Mouse (Mus musculus) limb, embryonic 10.5 days (tissue): ENCODE data around the gene Abcb1b. TPM values are rescaled to one million over a fixed set of nuclear protein-coding genes. Genes with fewer than 3 reads are reported as not detected.
"Not testable (repeated sequence)": the region's sequence is repeated elsewhere in the genome, so short reads cannot be mapped to it uniquely, and the experiment has no call there.

Source experiments
- DNase-seq: peaks from one replicate; pipeline ENCODE4 v3.0.0-alpha.2; 2017; ENCODE audit warnings: low spot score
- H3K27ac ChIP-seq: fragments of 300-500 bp; sonication (generic); 2 replicates; pipeline ENCODE4 v1.5.1; 2016; ENCODE audit warnings: mild to moderate bottlenecking
- H3K27me3 ChIP-seq: fragments of 300-500 bp; sonication (generic); 2 replicates; pipeline ENCODE4 v1.6.1; 2016; ENCODE audit warnings: low read depth, mild to moderate bottlenecking; ENCODE audit not compliant: poor library complexity, severe bottlenecking
- H3K36me3 ChIP-seq: fragments of 300-500 bp; sonication (generic); 2 replicates; pipeline ENCODE4 v1.6.1; 2016; ENCODE audit warnings: mild to moderate bottlenecking, moderate library complexity
- H3K4me1 ChIP-seq: fragments of 300-500 bp; sonication (generic); 2 replicates; pipeline ENCODE4 v1.6.1; 2016
- H3K4me3 ChIP-seq: fragments of 300-500 bp; sonication (generic); 2 replicates; pipeline ENCODE4 v1.5.1; 2016; ENCODE audit warnings: mild to moderate bottlenecking, moderate library complexity
- H3K9me3 ChIP-seq: fragments of 300-500 bp; sonication (generic); replicated peaks from 2 replicates; pipeline ENCODE4 v1.6.1; 2016; ENCODE audit warnings: mild to moderate bottlenecking
- WGBS: fragments of 180-500 bp; shearing (Covaris S2); methylation state at CpG from one replicate; pipeline ENCODE4 v1.1.7; 2016; 5-methylcytosine and 5-hydroxymethylcytosine counted together
- polyA plus RNA-seq: library from polyadenylated mRNA; unstranded; fragments of >200 nt; fragmentation: Nextera tagmentation; extraction: Ambion mirVana; gene quantifications from 2 replicates; pipeline ENCODE4 v1.2.1, GENCODE M21; 2016

Abcb1b gene
- 0.83 and 1.1 TPM in 2 replicates for polyA plus RNA-seq

DNA sequence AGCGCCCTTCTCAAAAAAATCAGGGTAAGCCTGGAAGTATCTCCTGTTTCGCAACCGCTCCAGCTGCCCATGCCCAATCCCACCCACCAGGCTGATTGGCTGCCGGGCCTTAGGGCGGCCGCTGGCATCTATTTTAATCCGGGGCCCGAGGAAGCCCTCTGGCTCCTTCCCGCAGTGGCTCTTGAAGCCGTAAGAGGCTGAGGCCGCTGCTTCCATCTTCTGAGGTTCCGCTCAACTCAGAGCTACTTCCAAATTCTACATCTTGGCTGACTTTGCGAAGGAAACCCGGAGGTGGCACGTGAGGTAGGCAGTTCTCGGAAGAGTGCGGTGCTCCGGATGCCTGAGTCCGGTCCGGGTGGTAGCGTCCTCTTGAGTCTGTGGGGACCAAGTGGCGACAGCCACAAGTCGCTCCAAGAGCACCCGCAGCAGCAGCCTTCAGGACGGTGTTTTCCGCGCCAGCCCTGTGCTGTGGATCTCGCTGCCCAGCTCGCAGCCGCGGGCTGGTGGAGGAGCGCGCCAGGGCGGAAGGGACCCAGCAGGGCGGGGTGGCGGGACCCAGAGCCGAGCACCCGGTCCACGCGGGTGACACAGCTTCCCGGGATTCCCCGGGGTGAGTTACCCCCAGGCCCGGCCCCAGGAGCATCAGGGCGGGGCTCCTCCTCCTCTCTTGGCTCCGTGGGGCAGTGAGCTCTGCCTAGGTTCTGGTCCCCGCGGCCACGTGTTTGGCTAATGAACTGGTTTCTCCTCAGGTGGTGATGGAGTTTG is at the start of gene Abcb1b:
Gene Abcb1b (plus strand): TSS at position 161 of the 765 bp plus-strand sequence.
- DNase-seq: peak; percentile 61
- under 1% methylated on average over 48 of the region's 48 CpGs for WGBS
- H3K27ac ChIP-seq: peak within 1 kb of the TSS; percentile 58; the same call in 1 of the 2 replicates

GRCm38 (mm10) chr5:8772866-8773265 is 25.1 kb upstream of the Abcb1b start:
- H3K9me3 ChIP-seq: no peaks in the 10 kb centered on the region
- no peak for DNase-seq
- H3K4me3 ChIP-seq: no peak overlapping the region
- 73% methylated on average over 3 of the region's 3 CpGs for WGBS
- H3K27me3 ChIP-seq: no peaks in the 10 kb centered on the region
- no peaks in the 10 kb centered on the region for H3K36me3 ChIP-seq
- H3K27ac ChIP-seq: no peak overlapping the region
- H3K4me1 ChIP-seq: 0 out of 2 replicates have a peak, but pooled peaks cover 2% of the 10 kb centered on the region

More for the DNA sequence above, at the start of gene Abcb1b:
- Histone ChIP-seq H3K4me1 (0 out of 2 replicates have a peak, but pooled peaks cover 2% of the 10 kb centered on the region), H3K9me3 (no peaks in the 10 kb centered on the region), H3K4me3 (peak within 1 kb of the TSS; percentile 66), H3K36me3 (no peaks in the 10 kb centered on the region), H3K27me3 (peaks cover 8% of the 10 kb centered on the region; the same call in 1 of the 2 replicates)

DNA sequence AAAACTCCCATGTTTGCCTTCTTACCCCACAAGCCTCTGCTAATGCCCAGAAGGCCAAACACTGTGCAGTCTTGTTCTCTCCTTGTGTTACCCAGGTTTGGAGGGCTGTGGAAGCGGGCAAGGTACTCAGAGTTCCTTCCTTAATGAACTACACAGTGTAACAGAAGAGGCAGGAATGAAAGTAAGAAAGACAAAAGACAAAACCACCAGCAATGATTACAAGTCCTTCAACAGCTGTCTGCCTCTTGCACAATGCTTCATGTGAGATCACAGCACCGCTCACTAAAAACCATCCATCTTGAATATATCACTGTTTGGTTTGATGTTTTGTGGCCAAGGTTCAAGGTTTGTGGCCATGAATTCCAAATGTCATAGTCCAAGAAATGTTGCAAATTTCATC is 19.6 kb upstream of the Abcb1b start:
- Histone ChIP-seq H3K27ac (no peak overlapping the region), H3K9me3 (no peaks in the 10 kb centered on the region), H3K4me1 (0 out of 2 replicates have a peak, but pooled peaks cover 2% of the 10 kb centered on the region), H3K27me3 (no peaks in the 10 kb centered on the region), H3K4me3 (no peak overlapping the region), H3K36me3 (no peaks in the 10 kb centered on the region)
- WGBS: 91% methylated on average over 2 of the region's 2 CpGs
- DNase-seq: no peak

- no peak overlapping the region for H3K4me3 ChIP-seq
- H3K36me3 ChIP-seq: no peaks in the 10 kb centered on the region
- no peak for DNase-seq
- H3K4me1 ChIP-seq: 0 out of 2 replicates have a peak, but pooled peaks cover 2% of the 10 kb centered on the region
- H3K27ac ChIP-seq: no peak overlapping the region
- WGBS: 96% methylated on average over 2 of the region's 2 CpGs
- no peaks in the 10 kb centered on the region for H3K9me3 ChIP-seq
- no peaks in the 10 kb centered on the region for H3K27me3 ChIP-seq
These were observed 19.2 kb upstream of the Abcb1b start for GRCm38 (mm10) chr5:8778751-8779150.

DNA sequence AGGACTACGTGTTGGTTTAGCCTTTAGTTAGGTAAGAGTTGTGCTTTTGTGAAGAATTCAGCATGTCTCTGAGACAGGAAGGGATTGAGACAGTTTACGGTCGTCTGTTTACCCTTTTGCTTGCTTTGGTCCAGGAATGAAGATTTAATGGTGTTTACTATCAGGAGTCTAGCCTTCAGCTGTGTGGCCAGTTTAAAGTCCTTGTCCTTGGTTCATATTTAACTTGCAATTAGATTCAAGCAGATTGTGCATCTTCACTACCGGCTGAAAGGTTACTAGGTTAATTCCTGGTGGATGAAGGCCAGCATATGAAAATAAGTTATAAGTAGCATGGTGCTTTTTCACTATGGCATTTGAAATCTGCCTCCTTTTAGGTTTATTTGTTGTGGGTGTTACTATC is 5.7 kb upstream of the Abcb1b start:
- 75% methylated on average over 4 of the region's 4 CpGs for WGBS
- Histone ChIP-seq H3K36me3 (no peaks in the 10 kb centered on the region), H3K4me1 (no peaks in the 10 kb centered on the region), H3K27me3 (no peaks in the 10 kb centered on the region), H3K9me3 (no peaks in the 10 kb centered on the region), H3K27ac (no peak overlapping the region), H3K4me3 (no peak overlapping the region)
- no peak for DNase-seq

DNA sequence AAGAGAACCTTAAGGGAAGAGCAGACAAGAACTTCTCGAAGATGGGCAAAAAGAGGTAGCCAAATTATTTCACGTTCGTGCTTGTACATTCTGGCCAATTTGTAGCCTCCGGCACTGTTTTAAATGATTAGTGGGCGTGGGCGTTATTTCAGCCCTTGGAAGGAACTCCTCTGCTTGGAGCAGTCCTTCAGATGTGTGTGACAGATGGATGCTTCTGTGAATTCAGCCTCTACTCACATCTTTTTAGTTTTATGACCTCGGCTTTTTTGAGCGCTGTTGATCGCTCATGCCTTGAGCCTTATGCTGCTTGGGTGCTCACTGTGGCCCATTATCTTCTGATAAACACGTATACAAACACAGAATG is 787 bp downstream of the Abcb1b start:
- peaks cover 8% of the 10 kb centered on the region; the same call in 1 of the 2 replicates for H3K27me3 ChIP-seq
- H3K4me3 ChIP-seq: peak overlapping the region; percentile 66
- H3K27ac ChIP-seq: no peak overlapping the region
- H3K4me1 ChIP-seq: 0 out of 2 replicates have a peak, but pooled peaks cover 2% of the 10 kb centered on the region
- no peaks in the 10 kb centered on the region for H3K9me3 ChIP-seq
- no peak for DNase-seq
- 24% methylated on average over 10 of the region's 10 CpGs for WGBS
- H3K36me3 ChIP-seq: no peaks in the 10 kb centered on the region

DNA sequence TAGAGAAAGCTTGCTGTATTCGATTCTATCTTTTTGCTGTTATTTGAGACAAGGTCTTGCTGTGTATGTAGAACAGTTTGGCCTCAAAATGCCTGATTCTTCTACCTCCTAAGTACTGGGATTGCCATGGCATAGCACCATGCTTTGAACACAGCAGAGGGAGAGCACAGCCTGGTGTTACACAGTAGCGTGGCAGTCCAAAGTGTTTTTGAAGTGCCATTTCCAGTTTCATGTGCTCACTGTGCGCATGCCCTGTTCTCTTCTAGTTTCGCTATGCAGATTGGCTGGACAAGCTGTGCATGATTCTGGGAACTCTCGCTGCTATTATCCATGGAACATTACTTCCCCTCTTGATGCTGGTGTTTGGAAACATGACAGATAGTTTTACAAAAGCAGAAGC is 7.8 kb downstream of the Abcb1b start:
- Histone ChIP-seq H3K9me3 (no peaks in the 10 kb centered on the region), H3K4me1 (no peaks in the 10 kb centered on the region), H3K27me3 (no peaks in the 10 kb centered on the region), H3K27ac (no peak overlapping the region), H3K36me3 (no peaks in the 10 kb centered on the region), H3K4me3 (no peak overlapping the region)
- WGBS: 96% methylated on average over 5 of the region's 5 CpGs
- DNase-seq: no peak

DNA sequence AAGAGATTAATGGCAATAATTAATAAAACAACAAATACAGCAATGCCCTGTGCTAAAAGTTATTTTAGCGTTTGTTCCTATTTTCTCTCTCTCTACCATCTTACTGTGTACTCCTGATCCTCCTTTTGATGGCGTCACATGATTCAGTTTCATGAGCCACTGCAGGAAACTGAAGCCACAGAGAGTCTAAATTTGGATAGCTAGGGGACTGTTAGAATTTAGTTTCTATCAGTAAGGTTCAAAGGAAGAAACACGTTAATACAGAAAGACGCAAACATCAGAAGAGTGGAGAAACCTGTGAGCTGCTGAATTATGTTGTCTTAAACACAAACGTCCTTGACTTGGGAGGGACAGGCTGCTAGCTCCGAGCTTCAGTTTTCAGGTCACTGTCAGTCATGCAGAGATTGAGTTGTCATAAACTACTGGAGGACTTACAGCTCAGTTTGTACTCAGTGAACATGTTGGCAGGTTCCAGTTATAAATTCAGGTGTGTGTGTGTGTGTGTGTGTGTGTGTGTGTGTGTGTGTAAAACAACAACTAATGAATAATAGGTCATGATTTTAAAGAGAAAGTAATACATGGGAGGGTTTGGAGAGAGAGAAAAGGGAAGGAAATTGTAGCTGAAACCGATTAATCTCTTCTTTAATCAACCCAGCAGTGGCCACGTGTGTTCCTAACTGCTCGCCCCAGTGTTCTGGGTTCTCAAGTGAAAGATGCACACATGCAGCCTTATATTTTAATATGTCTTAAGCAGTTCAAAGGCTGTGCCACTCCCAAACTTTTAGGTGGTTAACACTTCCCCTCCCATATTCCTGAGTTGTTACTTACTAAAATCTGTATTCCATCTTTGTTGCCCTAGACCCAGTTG is 9.4 kb downstream of the Abcb1b start:
- Histone ChIP-seq H3K4me1 (no peaks in the 10 kb centered on the region), H3K27ac (no peak overlapping the region), H3K9me3 (no peaks in the 10 kb centered on the region), H3K27me3 (no peaks in the 10 kb centered on the region), H3K4me3 (no peak overlapping the region), H3K36me3 (no peaks in the 10 kb centered on the region)
- no peak for DNase-seq
- WGBS: 86% methylated on average over 9 of the region's 9 CpGs

DNA sequence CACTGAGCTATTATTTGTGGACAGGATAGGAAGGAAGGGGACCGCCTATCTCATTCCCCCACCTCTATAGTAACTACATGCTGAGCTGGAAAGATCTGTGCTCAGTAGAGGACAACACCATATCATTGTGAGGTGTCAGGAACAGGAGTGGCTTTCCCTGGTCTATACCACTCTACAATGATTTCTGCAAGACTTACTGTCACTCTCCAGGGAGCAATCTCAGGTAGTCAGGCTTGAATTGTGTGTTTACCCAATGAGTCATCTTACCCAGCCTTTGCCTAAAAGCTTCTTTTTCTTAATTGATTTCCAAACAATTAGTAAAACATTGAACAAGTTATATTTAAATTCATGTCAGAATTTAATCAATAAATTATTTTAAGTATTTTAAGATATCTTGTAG is 15.9 kb downstream of the Abcb1b start:
- Histone ChIP-seq H3K36me3 (no peaks in the 10 kb centered on the region), H3K4me1 (no peaks in the 10 kb centered on the region), H3K9me3 (no peaks in the 10 kb centered on the region), H3K27me3 (no peaks in the 10 kb centered on the region), H3K27ac (no peak overlapping the region), H3K4me3 (no peak overlapping the region)
- no peak for DNase-seq
- WGBS: 97% methylated on average over 1 of the region's 1 CpGs

DNA sequence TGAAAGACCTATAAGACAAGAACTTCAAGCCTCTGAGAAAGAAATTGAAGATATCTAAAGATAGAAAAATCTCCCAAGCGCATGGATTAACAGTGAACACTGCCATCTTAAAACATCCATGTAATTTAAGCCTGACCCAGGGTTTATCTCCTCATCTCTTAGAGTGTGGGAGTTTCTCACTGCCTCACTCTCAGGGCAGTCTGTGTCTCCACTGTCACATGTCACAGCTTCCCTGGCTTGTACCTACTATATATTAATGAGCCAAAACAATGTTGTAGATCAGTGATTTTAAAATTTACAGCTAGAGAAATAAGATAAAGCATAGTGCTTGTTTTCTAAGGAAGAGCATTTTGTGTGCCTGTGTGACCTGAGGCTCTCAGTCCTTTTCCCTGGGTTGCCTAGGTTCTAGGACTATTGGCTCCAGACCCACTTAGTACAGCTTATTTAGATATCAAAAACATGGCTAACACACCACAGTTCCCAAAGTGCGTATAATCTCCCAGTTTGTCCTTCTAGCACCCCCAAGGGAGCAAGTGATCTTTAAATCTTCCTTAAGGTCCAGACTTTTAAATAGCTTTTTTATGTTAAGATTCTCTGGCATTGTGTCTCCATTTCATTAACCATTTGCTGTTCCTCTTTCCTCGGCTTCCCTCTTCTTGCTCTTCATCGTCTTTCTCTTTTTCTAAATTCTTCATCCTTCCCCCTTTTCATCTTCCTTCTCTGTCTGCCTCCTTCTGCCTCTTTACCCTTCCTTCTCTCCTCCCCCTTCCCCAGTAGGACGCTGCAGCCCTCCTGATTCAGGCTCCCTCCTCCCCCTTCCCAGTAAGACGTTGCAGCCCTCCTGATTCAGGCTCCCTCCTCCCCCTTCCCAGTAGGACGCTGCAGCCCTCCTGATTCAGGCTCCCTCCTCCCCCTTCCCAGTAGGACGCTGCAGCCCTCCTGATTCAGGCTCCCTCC is 22.0 kb downstream of the Abcb1b start:
- H3K4me1 ChIP-seq: peaks cover 7% of the 10 kb centered on the region
- no peaks in the 10 kb centered on the region for H3K9me3 ChIP-seq
- no peak overlapping the region for H3K27ac ChIP-seq
- no peaks in the 10 kb centered on the region for H3K27me3 ChIP-seq
- no peak for DNase-seq
- H3K4me3 ChIP-seq: peak overlapping the region; percentile 41
- 16% methylated on average over 7 of the region's 8 CpGs for WGBS
- H3K36me3 ChIP-seq: no peaks in the 10 kb centered on the region

DNA sequence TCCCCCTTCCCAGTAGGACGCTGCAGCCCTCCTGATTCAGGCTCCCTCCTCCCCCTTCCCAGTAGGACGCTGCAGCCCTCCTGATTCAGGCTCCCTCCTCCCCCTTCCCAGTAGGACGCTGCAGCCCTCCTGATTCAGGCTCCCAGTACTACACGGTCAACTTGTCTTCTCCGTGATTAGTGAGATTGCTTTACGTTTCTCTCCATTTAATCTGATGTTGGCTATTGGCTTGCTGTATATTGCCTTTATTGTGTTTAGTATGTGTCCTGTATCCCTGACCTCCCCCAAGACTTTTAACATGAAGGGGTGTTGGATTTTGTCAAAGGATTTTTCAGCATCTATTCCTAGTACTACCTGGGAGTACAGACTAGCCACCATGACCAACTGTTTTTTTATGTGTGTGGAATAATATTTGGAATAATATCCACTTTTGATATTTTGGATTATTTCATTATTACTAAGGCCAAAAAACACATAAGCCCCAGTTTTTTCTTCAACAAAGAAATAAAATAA is 22.7 kb downstream of the Abcb1b start:
- H3K36me3 ChIP-seq, H3K4me1 ChIP-seq, DNase-seq, H3K9me3 ChIP-seq, H3K27ac ChIP-seq, H3K27me3 ChIP-seq: not testable (repeated sequence)
- H3K4me3 ChIP-seq: peak overlapping the region; percentile 41; the same call in 1 of the 2 replicates
- WGBS: 2% methylated on average over 5 of the region's 6 CpGs
